Mouse (Mus musculus): ENCODE data around the gene Nt5dc2. TPM values are rescaled to one million over a fixed set of nuclear protein-coding genes. Genes with fewer than 3 reads are reported as not detected.

Gene Nt5dc2
- polyA plus RNA-seq, 1 experiment from 2014 or later = 162 TPM

DNA sequence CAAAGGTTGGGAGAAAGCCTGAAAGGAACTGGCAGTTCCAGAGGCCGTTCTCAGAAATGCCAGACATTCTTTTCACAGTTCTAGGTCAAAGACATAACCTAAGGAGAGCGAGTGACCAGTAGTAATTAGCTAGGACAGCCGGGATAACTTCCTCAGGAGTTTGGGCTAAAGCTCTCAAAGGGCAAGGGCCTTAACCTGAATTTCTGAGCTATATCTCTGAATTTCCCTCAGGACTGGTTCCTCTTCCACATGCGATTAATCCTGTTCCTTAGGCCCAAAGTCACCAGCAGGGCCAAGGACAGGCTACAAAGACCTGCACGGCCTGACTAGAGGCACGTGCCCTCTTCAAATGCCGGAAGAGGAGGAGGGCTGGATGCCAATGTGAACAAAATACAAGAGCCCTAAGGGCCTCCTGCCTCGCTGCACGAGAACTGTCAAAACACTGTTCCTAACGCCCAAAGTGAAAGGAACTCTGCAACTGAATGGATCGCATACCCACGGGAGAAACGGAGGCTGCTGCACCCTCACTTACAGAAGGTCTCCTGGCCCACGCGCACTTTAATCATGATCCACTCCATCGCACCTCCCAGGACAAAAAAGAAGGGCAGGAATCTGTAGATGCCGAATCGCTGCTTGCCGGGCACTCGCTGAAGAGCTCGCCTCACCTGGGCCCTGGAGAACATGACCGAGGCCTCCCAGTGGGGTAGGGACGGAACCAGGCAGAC is 2.6 kb upstream of the Nt5dc2 start:
- Histone ChIP-seq H3K9me3 (ENCODE audit: low read length) (no peaks in the 10 kb centered on the region), H3K36me3 (ENCODE audit: insufficient read depth, low read length) (no peaks in the 10 kb centered on the region), H3K4me1 (ENCODE audit: insufficient read depth, low read depth, low read length) (peaks cover 14% of the 10 kb centered on the region; the same call in 1 of the 2 replicates), H3K27ac (ENCODE audit: low read length) (peak overlapping the region; percentile 95), H3K4me3 (ENCODE audit: low read depth, low read length) (peak overlapping the region; percentile 74), H3K27me3 (replicated peaks; ENCODE audit: insufficient read depth, low read length) (no peaks in the 10 kb centered on the region), H3K9ac (replicated peaks; ENCODE audit: low read depth) (peak overlapping the region; percentile 75), H3K4me2 (replicated peaks; ENCODE audit: low read depth, low read length) (peak overlapping the region; percentile 75)
- DNase-seq (ENCODE audit: low spot score) (peak; percentile 92), ATAC-seq (peak; percentile 57)
- TF ChIP-seq CTCF (IDR thresholded peaks at IDR 0.05) = peak; percentile 46; the same call in 1 of the 2 replicates
- peak; percentile 68 for TF ChIP-seq EP300 (IDR thresholded peaks at IDR 0.05)
- 1% methylated on average over 23 of the region's 23 CpGs for WGBS

GRCm38 (mm10) chr14:31128826-31129219 is 2.0 kb upstream of the Nt5dc2 start, which contains the start of gene Smim4:
Smim4 (minus strand) TSS chr14:31128956.
- Histone ChIP-seq H3K36me3 (ENCODE audit: insufficient read depth, low read length) (no peaks in the 10 kb centered on the region), H3K27ac (ENCODE audit: low read length) (peak within 1 kb of the TSS; percentile 95), H3K9ac (replicated peaks; ENCODE audit: low read depth) (peak within 1 kb of the TSS; percentile 75), H3K4me3 (ENCODE audit: low read depth, low read length) (peak within 1 kb of the TSS; percentile 74), H3K9me3 (ENCODE audit: low read length) (no peaks in the 10 kb centered on the region), H3K27me3 (replicated peaks; ENCODE audit: insufficient read depth, low read length) (no peaks in the 10 kb centered on the region), H3K4me1 (ENCODE audit: insufficient read depth, low read depth, low read length) (peaks cover 16% of the 10 kb centered on the region; the same call in 1 of the 2 replicates), H3K4me2 (replicated peaks; ENCODE audit: low read depth, low read length) (peak within 1 kb of the TSS; percentile 75)
- under 1% methylated on average over 33 of the region's 33 CpGs for WGBS
- TF ChIP-seq EP300 (IDR thresholded peaks at IDR 0.05) (no peak), CTCF (IDR thresholded peaks at IDR 0.05) (peak; percentile 75)
- ATAC-seq (peak; percentile 91), DNase-seq (ENCODE audit: low spot score) (peak; percentile 100)

DNA sequence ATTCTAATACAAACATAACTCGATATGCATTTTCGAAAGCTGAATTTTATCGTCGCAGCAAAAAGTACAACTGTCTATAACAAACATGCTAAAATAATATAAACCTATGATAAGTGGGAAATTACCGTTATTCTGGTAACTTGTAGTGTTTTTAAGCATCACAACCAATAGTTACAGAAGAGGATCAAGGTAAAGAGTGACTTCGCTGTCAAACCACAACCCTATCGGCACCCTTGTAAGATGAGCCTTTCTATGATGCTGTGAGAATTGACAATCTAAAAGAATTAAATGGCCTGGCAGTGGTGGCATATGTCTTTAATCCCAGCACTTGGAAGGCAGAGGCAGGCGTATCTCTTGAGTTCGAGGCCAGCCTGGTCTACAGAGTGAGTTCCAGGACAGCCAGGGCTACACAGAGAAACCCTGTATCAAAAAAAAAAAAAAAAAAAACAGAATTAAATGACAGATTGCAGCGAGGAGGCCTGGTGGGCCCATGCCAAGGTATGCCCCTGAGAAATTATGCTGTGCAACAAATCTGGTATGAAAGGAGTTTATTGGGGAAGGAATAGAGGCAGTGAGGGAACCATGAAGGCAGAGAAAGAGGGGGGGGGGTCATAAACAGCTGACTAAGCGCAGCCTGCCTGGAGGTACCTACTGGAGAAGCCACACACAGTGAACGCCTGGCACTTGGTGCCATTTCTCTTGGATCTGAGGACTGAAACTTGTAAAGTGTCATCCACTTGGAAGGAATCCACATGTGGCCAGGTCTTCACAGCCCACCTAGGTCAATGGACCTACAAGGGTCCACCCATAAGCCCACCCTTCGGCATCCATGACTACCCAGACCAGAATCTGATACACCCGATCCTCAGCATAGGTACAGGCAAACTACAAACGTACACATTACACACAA is 1.3 kb upstream of the Nt5dc2 start:
- Histone ChIP-seq H3K27ac (ENCODE audit: low read length) (peak overlapping the region; percentile 86; the same call in 1 of the 2 replicates), H3K4me2 (replicated peaks; ENCODE audit: low read depth, low read length) (peak overlapping the region; percentile 46), H3K9ac (replicated peaks; ENCODE audit: low read depth) (no peak overlapping the region), H3K4me3 (ENCODE audit: low read depth, low read length) (peak overlapping the region; percentile 26), H3K36me3 (ENCODE audit: insufficient read depth, low read length) (no peaks in the 10 kb centered on the region), H3K9me3 (ENCODE audit: low read length) (no peaks in the 10 kb centered on the region), H3K27me3 (replicated peaks; ENCODE audit: insufficient read depth, low read length) (no peaks in the 10 kb centered on the region), H3K4me1 (ENCODE audit: insufficient read depth, low read depth, low read length) (peaks cover 22% of the 10 kb centered on the region; the same call in 1 of the 2 replicates)
- DNase-seq (ENCODE audit: low spot score) = no peak
- ATAC-seq = no peak
- no peak for TF ChIP-seq EP300 (IDR thresholded peaks at IDR 0.05)
- TF ChIP-seq CTCF (IDR thresholded peaks at IDR 0.05) = no peak
- WGBS = 59% methylated on average over 15 of the region's 15 CpGs

GRCm38 (mm10) chr14:31131272-31131821 is 494 bp downstream of the Nt5dc2 start:
- no peaks in the 10 kb centered on the region for H3K27me3 ChIP-seq (replicated peaks; ENCODE audit: insufficient read depth, low read length)
- DNase-seq (ENCODE audit: low spot score) = peak; percentile 59
- peak overlapping the region; percentile 65 for H3K9ac ChIP-seq (replicated peaks; ENCODE audit: low read depth)
- under 1% methylated on average over 39 of the region's 43 CpGs for WGBS
- 0 out of 2 replicates have a peak, but pooled peaks cover 7% of the 10 kb centered on the region for H3K36me3 ChIP-seq (ENCODE audit: insufficient read depth, low read length)
- peak overlapping the region; percentile 71 for H3K4me3 ChIP-seq (ENCODE audit: low read depth, low read length)
- ATAC-seq = no peak
- H3K9me3 ChIP-seq (ENCODE audit: low read length) = no peaks in the 10 kb centered on the region
- peak overlapping the region; percentile 97 for H3K4me2 ChIP-seq (replicated peaks; ENCODE audit: low read depth, low read length)
- no peak for TF ChIP-seq CTCF (IDR thresholded peaks at IDR 0.05)
- TF ChIP-seq EP300 (IDR thresholded peaks at IDR 0.05) = no peak
- H3K27ac ChIP-seq (ENCODE audit: low read length) = peak overlapping the region; percentile 86
- peaks cover 22% of the 10 kb centered on the region; the same call in 1 of the 2 replicates for H3K4me1 ChIP-seq (ENCODE audit: insufficient read depth, low read depth, low read length)

GRCm38 (mm10) chr14:31132031-31132430 is 1.2 kb downstream of the Nt5dc2 start:
- Histone ChIP-seq H3K27me3 (replicated peaks; ENCODE audit: insufficient read depth, low read length) (no peaks in the 10 kb centered on the region), H3K9ac (replicated peaks; ENCODE audit: low read depth) (peak overlapping the region; percentile 65; the same call in 1 of the 2 replicates), H3K4me3 (ENCODE audit: low read depth, low read length) (peak overlapping the region; percentile 71), H3K4me2 (replicated peaks; ENCODE audit: low read depth, low read length) (peak overlapping the region; percentile 97), H3K36me3 (ENCODE audit: insufficient read depth, low read length) (0 out of 2 replicates have a peak, but pooled peaks cover 7% of the 10 kb centered on the region), H3K27ac (ENCODE audit: low read length) (peak overlapping the region; percentile 86), H3K9me3 (ENCODE audit: low read length) (no peaks in the 10 kb centered on the region), H3K4me1 (ENCODE audit: insufficient read depth, low read depth, low read length) (peaks cover 22% of the 10 kb centered on the region; the same call in 1 of the 2 replicates)
- TF ChIP-seq EP300 (IDR thresholded peaks at IDR 0.05) (peak; percentile 34; the same call in 1 of the 2 replicates), CTCF (IDR thresholded peaks at IDR 0.05) (no peak)
- DNase-seq (ENCODE audit: low spot score) (peak; percentile 79), ATAC-seq (no peak)
- 7% methylated on average over 6 of the region's 6 CpGs for WGBS

Data from lung, postnatal 0 days (tissue).